Mouse (Mus musculus) lung, adult 2 months (tissue): ENCODE measurements around the gene Col10a1.

Experiments
- CTCF ChIP-seq: fragments of 200-500 bp; IDR thresholded peaks from 2 replicates; pipeline ENCODE4 v1.5.1; 2011; ENCODE audit warnings: mild to moderate bottlenecking, low read length, control low read depth; ENCODE audit not compliant: insufficient read depth
- POLR2A ChIP-seq: fragments of 200-500 bp; IDR thresholded peaks from 2 replicates; pipeline ENCODE4 v1.6.1; 2011; ENCODE audit warnings: low read depth, mild to moderate bottlenecking, control low read depth, low read length, borderline replicate concordance; ENCODE audit errors: extremely low read depth

- TF ChIP-seq CTCF, result no peak
- no peak for TF ChIP-seq POLR2A
Observed at GRCm38 (mm10) chr10:34389681-34390080, at the start of gene Col10a1.
